Mouse (Mus musculus): ENCODE results near the gene Ryr2. TPM values are rescaled to one million over a fixed set of nuclear protein-coding genes. Genes with fewer than 3 reads are reported as not detected.

The Ryr2 gene
- polyA plus RNA-seq, 1 experiment from 2014 or later = 1.8 TPM

GRCm38 (mm10) chr13:12063561-12063960, 43.2 kb downstream of the Ryr2 start:
- H3K27ac ChIP-seq (ENCODE audit: low read depth) = no peak overlapping the region
- no peak for ATAC-seq (replicated peaks; ENCODE audit: low FRiP score, low TSS enrichment, low read depth)

GRCm38 (mm10) chr13:12057357-12057771, 49.4 kb downstream of the Ryr2 start:
- Histone ChIP-seq H3K9ac (ENCODE audit: low read length) (no peak overlapping the region), H3K4me1 (replicated peaks; ENCODE audit: control insufficient read depth, insufficient read depth, low read length) (no peaks in the 10 kb centered on the region; the same call in 1 of the 2 replicates), H3K36me3 (ENCODE audit: control insufficient read depth, insufficient read depth, low read length) (no peaks in the 10 kb centered on the region), H3K4me3 (ENCODE audit: low read depth, low read length) (no peak overlapping the region), H3K27me3 (replicated peaks; ENCODE audit: control insufficient read depth, insufficient read depth, low read length) (no peaks in the 10 kb centered on the region), H3K4me2 (ENCODE audit: low read length) (no peak overlapping the region), H3K27ac (ENCODE audit: low read depth) (no peak overlapping the region), H3K9me3 (ENCODE audit: control insufficient read depth, low read length) (no peaks in the 10 kb centered on the region)
- DNase-seq (ENCODE audit: low spot score) (no peak), ATAC-seq (replicated peaks; ENCODE audit: low FRiP score, low TSS enrichment, low read depth) (peak; percentile 76)
- 36% methylated on average over 8 of the region's 8 CpGs for WGBS

More at GRCm38 (mm10) chr13:12063561-12063960, 43.2 kb downstream of the Ryr2 start:
- Histone ChIP-seq H3K36me3 (ENCODE audit: control insufficient read depth, insufficient read depth, low read length) (no peaks in the 10 kb centered on the region), H3K4me3 (ENCODE audit: low read depth, low read length) (no peak overlapping the region), H3K4me1 (replicated peaks; ENCODE audit: control insufficient read depth, insufficient read depth, low read length) (no peaks in the 10 kb centered on the region), H3K27me3 (replicated peaks; ENCODE audit: control insufficient read depth, insufficient read depth, low read length) (no peaks in the 10 kb centered on the region), H3K9me3 (ENCODE audit: control insufficient read depth, low read length) (no peaks in the 10 kb centered on the region), H3K4me2 (ENCODE audit: low read length) (no peak overlapping the region), H3K9ac (ENCODE audit: low read length) (no peak overlapping the region)
- no peak for DNase-seq (ENCODE audit: low spot score)
- WGBS = 73% methylated on average over 4 of the region's 4 CpGs

DNA sequence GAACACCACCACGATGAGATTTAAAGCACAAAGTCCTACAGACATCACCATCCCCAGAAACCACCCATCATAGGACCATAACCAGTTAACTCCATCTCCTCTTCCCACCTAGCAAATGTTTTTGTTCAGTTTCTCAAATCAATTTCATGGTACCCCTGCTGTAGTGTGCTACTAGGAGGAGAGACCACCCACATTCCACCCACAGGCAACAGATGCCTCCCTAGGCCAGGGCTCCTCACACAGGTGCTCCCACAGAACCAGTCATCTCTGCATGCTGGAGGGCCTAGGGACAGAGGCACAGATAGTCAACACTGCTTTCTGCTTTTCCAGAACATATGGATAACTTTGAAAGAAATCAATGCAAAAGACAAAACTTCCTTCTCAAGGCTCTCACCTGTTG, 50.8 kb downstream of the Ryr2 start:
- H3K4me3 ChIP-seq (ENCODE audit: low read depth, low read length) = no peak overlapping the region
- no peak for DNase-seq (ENCODE audit: low spot score)
- H3K9me3 ChIP-seq (ENCODE audit: control insufficient read depth, low read length) = no peaks in the 10 kb centered on the region
- H3K4me1 ChIP-seq (replicated peaks; ENCODE audit: control insufficient read depth, insufficient read depth, low read length) = no peaks in the 10 kb centered on the region; the same call in 1 of the 2 replicates
- no peak for ATAC-seq (replicated peaks; ENCODE audit: low FRiP score, low TSS enrichment, low read depth)
- no peaks in the 10 kb centered on the region for H3K36me3 ChIP-seq (ENCODE audit: control insufficient read depth, insufficient read depth, low read length)
- H3K9ac ChIP-seq (ENCODE audit: low read length) = no peak overlapping the region
- H3K27me3 ChIP-seq (replicated peaks; ENCODE audit: control insufficient read depth, insufficient read depth, low read length) = no peaks in the 10 kb centered on the region
- H3K4me2 ChIP-seq (ENCODE audit: low read length) = no peak overlapping the region
- H3K27ac ChIP-seq (ENCODE audit: low read depth) = no peak overlapping the region
- 80% methylated on average over 1 of the region's 1 CpGs for WGBS

DNA sequence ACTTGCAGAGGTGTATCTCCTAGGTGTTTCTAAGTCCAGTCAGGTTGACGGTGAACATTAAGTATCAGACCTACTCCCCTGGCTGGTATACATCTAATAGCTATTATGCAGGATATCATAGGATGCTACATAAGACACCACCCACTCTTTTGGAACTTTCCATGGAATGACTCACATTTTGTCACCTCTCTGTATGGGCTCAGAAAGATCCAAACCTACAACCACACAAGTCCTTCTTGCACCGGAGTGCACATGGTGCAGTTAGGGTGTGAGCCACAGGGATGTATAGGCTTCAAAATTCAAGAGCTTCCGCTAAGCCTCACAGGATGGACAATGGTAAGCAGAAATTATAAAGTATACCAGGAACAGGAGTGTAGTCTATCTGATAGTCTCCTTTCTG, 52.8 kb downstream of the Ryr2 start:
- Histone ChIP-seq H3K27ac (ENCODE audit: low read depth) (no peak overlapping the region), H3K4me1 (replicated peaks; ENCODE audit: control insufficient read depth, insufficient read depth, low read length) (no peaks in the 10 kb centered on the region; the same call in 1 of the 2 replicates), H3K27me3 (replicated peaks; ENCODE audit: control insufficient read depth, insufficient read depth, low read length) (no peaks in the 10 kb centered on the region), H3K9me3 (ENCODE audit: control insufficient read depth, low read length) (no peaks in the 10 kb centered on the region), H3K4me2 (ENCODE audit: low read length) (no peak overlapping the region), H3K4me3 (ENCODE audit: low read depth, low read length) (no peak overlapping the region), H3K9ac (ENCODE audit: low read length) (no peak overlapping the region), H3K36me3 (ENCODE audit: control insufficient read depth, insufficient read depth, low read length) (no peaks in the 10 kb centered on the region)
- no peak for DNase-seq (ENCODE audit: low spot score)
- ATAC-seq (replicated peaks; ENCODE audit: low FRiP score, low TSS enrichment, low read depth) = no peak
- WGBS = 97% methylated on average over 3 of the region's 3 CpGs

DNA sequence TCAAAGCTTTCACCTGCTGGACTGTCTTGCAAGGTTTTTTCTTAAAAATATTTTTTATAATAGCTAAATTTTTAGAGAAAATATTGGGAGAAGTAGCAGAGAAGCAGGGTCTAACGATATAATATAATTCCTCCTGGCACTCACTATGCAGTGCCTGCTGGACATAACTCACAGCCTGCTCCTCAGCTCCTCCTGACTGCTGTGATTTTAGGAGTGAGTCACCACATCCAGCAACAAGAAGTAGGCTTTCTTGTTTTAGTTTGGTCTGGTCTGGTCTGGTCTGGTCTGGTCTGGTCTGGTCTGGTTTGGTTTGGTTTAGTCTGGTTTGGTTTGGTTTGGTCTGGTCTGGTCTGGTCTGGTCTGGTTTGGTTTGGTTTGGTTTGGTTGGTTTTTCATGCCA, 55.9 kb downstream of the Ryr2 start:
- H3K4me1 ChIP-seq (replicated peaks; ENCODE audit: control insufficient read depth, insufficient read depth, low read length) = no peaks in the 10 kb centered on the region
- no peak overlapping the region for H3K27ac ChIP-seq (ENCODE audit: low read depth)
- no peaks in the 10 kb centered on the region for H3K27me3 ChIP-seq (replicated peaks; ENCODE audit: control insufficient read depth, insufficient read depth, low read length)
- H3K9ac ChIP-seq (ENCODE audit: low read length) = no peak overlapping the region
- no peaks in the 10 kb centered on the region for H3K9me3 ChIP-seq (ENCODE audit: control insufficient read depth, low read length)
- H3K36me3 ChIP-seq (ENCODE audit: control insufficient read depth, insufficient read depth, low read length) = no peaks in the 10 kb centered on the region
- DNase-seq (ENCODE audit: low spot score) (no peak), ATAC-seq (replicated peaks; ENCODE audit: low FRiP score, low TSS enrichment, low read depth) (no peak)
- H3K4me2 ChIP-seq (ENCODE audit: low read length) = no peak overlapping the region
- 78% methylated on average over 1 of the region's 1 CpGs for WGBS
- no peak overlapping the region for H3K4me3 ChIP-seq (ENCODE audit: low read depth, low read length)

GRCm38 (mm10) chr13:12047059-12047458, 59.7 kb downstream of the Ryr2 start:
- Histone ChIP-seq H3K9me3 (ENCODE audit: control insufficient read depth, low read length) (no peaks in the 10 kb centered on the region), H3K4me3 (ENCODE audit: low read depth, low read length) (no peak overlapping the region), H3K27ac (ENCODE audit: low read depth) (no peak overlapping the region), H3K9ac (ENCODE audit: low read length) (no peak overlapping the region), H3K4me1 (replicated peaks; ENCODE audit: control insufficient read depth, insufficient read depth, low read length) (no peaks in the 10 kb centered on the region), H3K27me3 (replicated peaks; ENCODE audit: control insufficient read depth, insufficient read depth, low read length) (no peaks in the 10 kb centered on the region), H3K36me3 (ENCODE audit: control insufficient read depth, insufficient read depth, low read length) (no peaks in the 10 kb centered on the region), H3K4me2 (ENCODE audit: low read length) (no peak overlapping the region)
- 87% methylated on average over 4 of the region's 4 CpGs for WGBS
- DNase-seq (ENCODE audit: low spot score) = no peak
- ATAC-seq (replicated peaks; ENCODE audit: low FRiP score, low TSS enrichment, low read depth) = no peak

DNA sequence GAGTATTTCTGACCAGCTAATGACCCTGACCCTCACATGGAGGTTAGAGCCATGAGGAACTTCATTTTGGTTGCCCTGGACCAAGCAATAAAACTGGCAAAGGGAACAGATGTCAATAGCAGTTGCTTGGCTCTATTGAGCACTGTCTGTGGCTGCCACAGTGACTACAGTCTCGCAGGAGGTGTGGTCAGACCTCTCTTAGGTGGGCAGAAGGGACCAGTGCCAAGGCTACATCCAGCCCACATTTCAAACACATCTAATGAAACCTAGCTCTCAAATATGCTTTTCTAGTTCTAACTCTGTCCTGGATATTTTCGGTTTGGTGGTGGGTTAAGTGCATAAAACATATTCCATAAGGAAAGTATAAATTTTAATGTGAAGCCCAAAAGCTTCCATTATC, 62.0 kb downstream of the Ryr2 start:
- no peak overlapping the region for H3K9ac ChIP-seq (ENCODE audit: low read length)
- no peaks in the 10 kb centered on the region for H3K4me1 ChIP-seq (replicated peaks; ENCODE audit: control insufficient read depth, insufficient read depth, low read length)
- H3K4me3 ChIP-seq (ENCODE audit: low read depth, low read length) = no peak overlapping the region
- DNase-seq (ENCODE audit: low spot score) = no peak
- H3K27me3 ChIP-seq (replicated peaks; ENCODE audit: control insufficient read depth, insufficient read depth, low read length) = no peaks in the 10 kb centered on the region
- no peak overlapping the region for H3K27ac ChIP-seq (ENCODE audit: low read depth)
- no peaks in the 10 kb centered on the region for H3K36me3 ChIP-seq (ENCODE audit: control insufficient read depth, insufficient read depth, low read length)
- no peaks in the 10 kb centered on the region for H3K9me3 ChIP-seq (ENCODE audit: control insufficient read depth, low read length)
- WGBS = 75% methylated on average over 2 of the region's 2 CpGs
- ATAC-seq (replicated peaks; ENCODE audit: low FRiP score, low TSS enrichment, low read depth) = no peak
- H3K4me2 ChIP-seq (ENCODE audit: low read length) = no peak overlapping the region

- Histone ChIP-seq H3K9me3 (ENCODE audit: control insufficient read depth, low read length) (no peaks in the 10 kb centered on the region), H3K4me1 (replicated peaks; ENCODE audit: control insufficient read depth, insufficient read depth, low read length) (no peaks in the 10 kb centered on the region), H3K27ac (ENCODE audit: low read depth) (no peak overlapping the region), H3K4me2 (ENCODE audit: low read length) (no peak overlapping the region), H3K4me3 (ENCODE audit: low read depth, low read length) (no peak overlapping the region), H3K36me3 (ENCODE audit: control insufficient read depth, insufficient read depth, low read length) (no peaks in the 10 kb centered on the region), H3K9ac (ENCODE audit: low read length) (no peak overlapping the region), H3K27me3 (replicated peaks; ENCODE audit: control insufficient read depth, insufficient read depth, low read length) (no peaks in the 10 kb centered on the region)
- no peak for ATAC-seq (replicated peaks; ENCODE audit: low FRiP score, low TSS enrichment, low read depth)
- WGBS = 67% methylated on average over 8 of the region's 8 CpGs
- DNase-seq (ENCODE audit: low spot score) = no peak
Measured at GRCm38 (mm10) chr13:12042891-12043491, 63.8 kb downstream of the Ryr2 start.

DNA sequence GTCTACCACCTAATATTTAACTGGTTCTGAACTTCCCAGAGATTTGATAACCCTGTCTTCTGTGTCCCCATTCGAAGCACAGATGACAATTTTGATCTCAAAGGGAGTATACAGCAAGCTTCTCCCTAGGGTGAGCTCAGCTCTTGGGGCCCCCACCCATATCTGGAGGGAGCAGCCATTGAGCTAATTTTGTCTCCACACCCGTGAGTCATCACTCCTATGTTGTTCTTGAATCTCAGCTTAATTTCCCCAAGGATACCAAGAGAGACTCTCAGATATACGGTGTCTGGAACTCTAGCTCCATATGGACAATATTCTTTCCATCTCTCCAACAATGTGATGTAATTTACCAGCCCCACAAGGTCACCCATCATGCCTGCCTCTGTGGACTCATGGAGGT, 66.8 kb downstream of the Ryr2 start:
- 81% methylated on average over 3 of the region's 3 CpGs for WGBS
- no peak overlapping the region for H3K27ac ChIP-seq (ENCODE audit: low read depth)

More for the DNA sequence above, 66.8 kb downstream of the Ryr2 start:
- H3K9me3 ChIP-seq (ENCODE audit: control insufficient read depth, low read length) = no peaks in the 10 kb centered on the region
- no peaks in the 10 kb centered on the region for H3K27me3 ChIP-seq (replicated peaks; ENCODE audit: control insufficient read depth, insufficient read depth, low read length)
- H3K4me3 ChIP-seq (ENCODE audit: low read depth, low read length) = no peak overlapping the region
- no peak for ATAC-seq (replicated peaks; ENCODE audit: low FRiP score, low TSS enrichment, low read depth)
- no peak for DNase-seq (ENCODE audit: low spot score)
- H3K4me1 ChIP-seq (replicated peaks; ENCODE audit: control insufficient read depth, insufficient read depth, low read length) = peaks cover 4% of the 10 kb centered on the region; the same call in 1 of the 2 replicates
- no peak overlapping the region for H3K4me2 ChIP-seq (ENCODE audit: low read length)
- no peak overlapping the region for H3K9ac ChIP-seq (ENCODE audit: low read length)
- no peaks in the 10 kb centered on the region for H3K36me3 ChIP-seq (ENCODE audit: control insufficient read depth, insufficient read depth, low read length)

Data from intestine, embryonic 14.5 days (tissue).